Mouse (Mus musculus): Measurements from ENCODE around the gene Slco3a1.

- TF ChIP-seq CTCF (IDR thresholded peaks at IDR 0.05) (no peak), EP300 (IDR thresholded peaks at IDR 0.05) (no peak)
These were observed 231.4 kb downstream of the Slco3a1 start for GRCm38 (mm10) chr7:74323194-74323593.

All from lung, postnatal 0 days (tissue).